Mouse (Mus musculus): Measurements from ENCODE around the gene BC052040. TPM values are rescaled to one million over a fixed set of nuclear protein-coding genes. Genes with fewer than 3 reads are reported as not detected.

BC052040 gene
- polyA plus RNA-seq, 1 experiment from 2014 or later: 22.3 TPM

- Histone ChIP-seq H3K36me3 (ENCODE audit: control insufficient read depth, insufficient read depth, low read length) (no peaks in the 10 kb centered on the region), H3K9me3 (ENCODE audit: control insufficient read depth, low read length) (no peaks in the 10 kb centered on the region), H3K27me3 (ENCODE audit: control insufficient read depth, insufficient read depth, low read length) (no peaks in the 10 kb centered on the region), H3K9ac (ENCODE audit: low read length) (no peak overlapping the region), H3K4me2 (ENCODE audit: low read depth, low read length, severe bottlenecking) (no peak overlapping the region), H3K4me3 (ENCODE audit: low read depth, low read length) (no peak overlapping the region), H3K27ac (ENCODE audit: low read depth, low read length) (no peak overlapping the region), H3K4me1 (replicated peaks; ENCODE audit: control insufficient read depth, insufficient read depth, low read length) (no peaks in the 10 kb centered on the region)
- no peak for DNase-seq (ENCODE audit: low spot score)
- WGBS: 90% methylated on average over 5 of the region's 5 CpGs
- ATAC-seq (replicated peaks; ENCODE audit: low FRiP score): no peak
These were observed 192.8 kb downstream of the BC052040 start for GRCm38 (mm10) chr2:115774153-115774908.

GRCm38 (mm10) chr2:115775488-115776217 is 194.1 kb downstream of the BC052040 start:
- no peak for DNase-seq (ENCODE audit: low spot score)
- no peaks in the 10 kb centered on the region for H3K27me3 ChIP-seq (ENCODE audit: control insufficient read depth, insufficient read depth, low read length)
- no peaks in the 10 kb centered on the region for H3K36me3 ChIP-seq (ENCODE audit: control insufficient read depth, insufficient read depth, low read length)
- H3K9me3 ChIP-seq (ENCODE audit: control insufficient read depth, low read length): no peaks in the 10 kb centered on the region
- no peaks in the 10 kb centered on the region for H3K4me1 ChIP-seq (replicated peaks; ENCODE audit: control insufficient read depth, insufficient read depth, low read length)
- no peak overlapping the region for H3K27ac ChIP-seq (ENCODE audit: low read depth, low read length)
- ATAC-seq (replicated peaks; ENCODE audit: low FRiP score): no peak
- H3K4me2 ChIP-seq (ENCODE audit: low read depth, low read length, severe bottlenecking): no peak overlapping the region
- no peak overlapping the region for H3K4me3 ChIP-seq (ENCODE audit: low read depth, low read length)
- H3K9ac ChIP-seq (ENCODE audit: low read length): no peak overlapping the region
- 88% methylated on average over 8 of the region's 8 CpGs for WGBS

GRCm38 (mm10) chr2:115776924-115777860 is 195.7 kb downstream of the BC052040 start:
- 86% methylated on average over 17 of the region's 17 CpGs for WGBS

GRCm38 (mm10) chr2:115780546-115781011 is 199.1 kb downstream of the BC052040 start:
- Histone ChIP-seq H3K4me3 (ENCODE audit: low read depth, low read length) (no peak overlapping the region), H3K9me3 (ENCODE audit: control insufficient read depth, low read length) (no peaks in the 10 kb centered on the region), H3K27me3 (ENCODE audit: control insufficient read depth, insufficient read depth, low read length) (no peaks in the 10 kb centered on the region), H3K36me3 (ENCODE audit: control insufficient read depth, insufficient read depth, low read length) (no peaks in the 10 kb centered on the region), H3K9ac (ENCODE audit: low read length) (no peak overlapping the region), H3K4me2 (ENCODE audit: low read depth, low read length, severe bottlenecking) (no peak overlapping the region), H3K27ac (ENCODE audit: low read depth, low read length) (no peak overlapping the region), H3K4me1 (replicated peaks; ENCODE audit: control insufficient read depth, insufficient read depth, low read length) (no peaks in the 10 kb centered on the region)
- DNase-seq (ENCODE audit: low spot score): no peak
- WGBS: 90% methylated on average over 5 of the region's 5 CpGs
- ATAC-seq (replicated peaks; ENCODE audit: low FRiP score): no peak

More at GRCm38 (mm10) chr2:115776924-115777860, 195.7 kb downstream of the BC052040 start:
- no peaks in the 10 kb centered on the region for H3K27me3 ChIP-seq (ENCODE audit: control insufficient read depth, insufficient read depth, low read length)
- no peak overlapping the region for H3K27ac ChIP-seq (ENCODE audit: low read depth, low read length)
- ATAC-seq (replicated peaks; ENCODE audit: low FRiP score) (no peak), DNase-seq (ENCODE audit: low spot score) (no peak)
- no peaks in the 10 kb centered on the region for H3K36me3 ChIP-seq (ENCODE audit: control insufficient read depth, insufficient read depth, low read length)
- no peak overlapping the region for H3K4me3 ChIP-seq (ENCODE audit: low read depth, low read length)
- H3K4me1 ChIP-seq (replicated peaks; ENCODE audit: control insufficient read depth, insufficient read depth, low read length): no peaks in the 10 kb centered on the region
- H3K9ac ChIP-seq (ENCODE audit: low read length): no peak overlapping the region
- no peaks in the 10 kb centered on the region for H3K9me3 ChIP-seq (ENCODE audit: control insufficient read depth, low read length)
- no peak overlapping the region for H3K4me2 ChIP-seq (ENCODE audit: low read depth, low read length, severe bottlenecking)

GRCm38 (mm10) chr2:115785687-115786086 is 204.2 kb downstream of the BC052040 start:
- 53% methylated on average over 6 of the region's 6 CpGs for WGBS
- DNase-seq (ENCODE audit: low spot score): no peak
- no peaks in the 10 kb centered on the region for H3K27me3 ChIP-seq (ENCODE audit: control insufficient read depth, insufficient read depth, low read length)

GRCm38 (mm10) chr2:115798839-115799238 is 217.3 kb downstream of the BC052040 start:
- H3K4me3 ChIP-seq (ENCODE audit: low read depth, low read length): no peak overlapping the region
- H3K27me3 ChIP-seq (ENCODE audit: control insufficient read depth, insufficient read depth, low read length): no peaks in the 10 kb centered on the region
- no peak overlapping the region for H3K4me2 ChIP-seq (ENCODE audit: low read depth, low read length, severe bottlenecking)
- H3K9me3 ChIP-seq (ENCODE audit: control insufficient read depth, low read length): no peaks in the 10 kb centered on the region
- DNase-seq (ENCODE audit: low spot score): no peak
- ATAC-seq (replicated peaks; ENCODE audit: low FRiP score): no peak
- no peak overlapping the region for H3K9ac ChIP-seq (ENCODE audit: low read length)
- 88% methylated on average over 6 of the region's 6 CpGs for WGBS
- H3K36me3 ChIP-seq (ENCODE audit: control insufficient read depth, insufficient read depth, low read length): no peaks in the 10 kb centered on the region
- H3K4me1 ChIP-seq (replicated peaks; ENCODE audit: control insufficient read depth, insufficient read depth, low read length): no peaks in the 10 kb centered on the region
- H3K27ac ChIP-seq (ENCODE audit: low read depth, low read length): no peak overlapping the region

More at GRCm38 (mm10) chr2:115785687-115786086, 204.2 kb downstream of the BC052040 start:
- ATAC-seq (replicated peaks; ENCODE audit: low FRiP score): no peak
- Histone ChIP-seq H3K9ac (ENCODE audit: low read length) (no peak overlapping the region), H3K36me3 (ENCODE audit: control insufficient read depth, insufficient read depth, low read length) (no peaks in the 10 kb centered on the region), H3K9me3 (ENCODE audit: control insufficient read depth, low read length) (no peaks in the 10 kb centered on the region), H3K4me1 (replicated peaks; ENCODE audit: control insufficient read depth, insufficient read depth, low read length) (no peaks in the 10 kb centered on the region), H3K4me2 (ENCODE audit: low read depth, low read length, severe bottlenecking) (no peak overlapping the region), H3K27ac (ENCODE audit: low read depth, low read length) (no peak overlapping the region), H3K4me3 (ENCODE audit: low read depth, low read length) (no peak overlapping the region)

- no peak overlapping the region for H3K4me3 ChIP-seq (ENCODE audit: low read depth, low read length)
- no peak overlapping the region for H3K4me2 ChIP-seq (ENCODE audit: low read depth, low read length, severe bottlenecking)
- no peaks in the 10 kb centered on the region for H3K27me3 ChIP-seq (ENCODE audit: control insufficient read depth, insufficient read depth, low read length)
- DNase-seq (ENCODE audit: low spot score): no peak
- 69% methylated on average over 4 of the region's 4 CpGs for WGBS
- no peak for ATAC-seq (replicated peaks; ENCODE audit: low FRiP score)
- no peaks in the 10 kb centered on the region for H3K36me3 ChIP-seq (ENCODE audit: control insufficient read depth, insufficient read depth, low read length)
- H3K4me1 ChIP-seq (replicated peaks; ENCODE audit: control insufficient read depth, insufficient read depth, low read length): no peaks in the 10 kb centered on the region
- no peaks in the 10 kb centered on the region for H3K9me3 ChIP-seq (ENCODE audit: control insufficient read depth, low read length)
- H3K9ac ChIP-seq (ENCODE audit: low read length): no peak overlapping the region
- H3K27ac ChIP-seq (ENCODE audit: low read depth, low read length): no peak overlapping the region
These were observed 226.9 kb downstream of the BC052040 start for GRCm38 (mm10) chr2:115808376-115808775.

GRCm38 (mm10) chr2:115813316-115813715 is 231.8 kb downstream of the BC052040 start:
- H3K9me3 ChIP-seq (ENCODE audit: control insufficient read depth, low read length): no peaks in the 10 kb centered on the region
- ATAC-seq (replicated peaks; ENCODE audit: low FRiP score): no peak
- no peaks in the 10 kb centered on the region for H3K36me3 ChIP-seq (ENCODE audit: control insufficient read depth, insufficient read depth, low read length)
- no peak overlapping the region for H3K9ac ChIP-seq (ENCODE audit: low read length)
- H3K4me1 ChIP-seq (replicated peaks; ENCODE audit: control insufficient read depth, insufficient read depth, low read length): no peaks in the 10 kb centered on the region
- no peaks in the 10 kb centered on the region for H3K27me3 ChIP-seq (ENCODE audit: control insufficient read depth, insufficient read depth, low read length)
- H3K27ac ChIP-seq (ENCODE audit: low read depth, low read length): no peak overlapping the region
- 65% methylated on average over 11 of the region's 11 CpGs for WGBS
- H3K4me3 ChIP-seq (ENCODE audit: low read depth, low read length): no peak overlapping the region
- no peak for DNase-seq (ENCODE audit: low spot score)
- no peak overlapping the region for H3K4me2 ChIP-seq (ENCODE audit: low read depth, low read length, severe bottlenecking)
